Mouse (Mus musculus) liver, postnatal 0 days (tissue): ENCODE measurements at regions not wholly inside any gene's neighbourhood (a gene's known extent, or its start where the extent isn't known, plus 50 kb on each side); places are given as distances from the start of the nearest gene placed in this dataset.

ENCODE experiments used
- CTCF ChIP-seq: sonication (generic); IDR thresholded peaks from 2 replicates; pipeline ENCODE4 v1.5.1; 2016; ENCODE audit warnings: antibody characterized with exemption, low read depth
- EP300 ChIP-seq: IDR thresholded peaks from 2 replicates; pipeline ENCODE4 v1.6.1; 2016; ENCODE audit warnings: antibody characterized with exemption, low read depth, mild to moderate bottlenecking

- TF ChIP-seq CTCF: no peak
- TF ChIP-seq EP300: no peak
These were observed 117.2 kb upstream of the Lrfn2 start for GRCm38 (mm10) chr17:48814753-48815504.
